Mouse (Mus musculus): ENCODE data around the gene Anks3. TPM values are rescaled to one million over a fixed set of nuclear protein-coding genes. Genes with fewer than 3 reads are reported as not detected.

The Anks3 gene
- polyA plus RNA-seq, 1 experiment from 2014 or later: 21.6 TPM

GRCm38 (mm10) chr16:5008076-5008475, 44.1 kb upstream of the Anks3 start:
- ATAC-seq (ENCODE audit: low FRiP score, low TSS enrichment): no peak
- no peaks in the 10 kb centered on the region for H3K36me3 ChIP-seq (ENCODE audit: control insufficient read depth, insufficient read depth, low read length)
- no peaks in the 10 kb centered on the region for H3K9me3 ChIP-seq (ENCODE audit: control insufficient read depth, low read length)
- no peaks in the 10 kb centered on the region for H3K27me3 ChIP-seq (ENCODE audit: control insufficient read depth, insufficient read depth, low read length)
- DNase-seq (ENCODE audit: low spot score): no peak
- 71% methylated on average over 12 of the region's 12 CpGs for WGBS
- no peak for TF ChIP-seq EP300 (optimal IDR thresholded peaks at IDR 0.05)
- no peak for TF ChIP-seq CTCF (IDR thresholded peaks at IDR 0.05; ENCODE audit: low read depth)
- no peak overlapping the region for H3K27ac ChIP-seq (replicated peaks)
- H3K9ac ChIP-seq (ENCODE audit: low read length): no peak overlapping the region
- peak overlapping the region; percentile 44 for H3K4me2 ChIP-seq (replicated peaks; ENCODE audit: low read depth)
- H3K4me1 ChIP-seq (replicated peaks; ENCODE audit: control insufficient read depth, insufficient read depth): no peaks in the 10 kb centered on the region
- peak overlapping the region; percentile 27; the same call in 1 of the 2 replicates for H3K4me3 ChIP-seq (ENCODE audit: low read depth, low read length)

GRCm38 (mm10) chr16:5007492-5007891, 43.5 kb upstream of the Anks3 start:
- WGBS: 47% methylated on average over 6 of the region's 6 CpGs
- peak overlapping the region; percentile 45; the same call in 1 of the 2 replicates for H3K27ac ChIP-seq (replicated peaks)

GRCm38 (mm10) chr16:5007067-5007466, 43.1 kb upstream of the Anks3 start, which contains the start of gene Smim22:
Gene Smim22, plus strand, starts transcription at chr16:5007288.
- Histone ChIP-seq H3K4me2 (replicated peaks; ENCODE audit: low read depth) (peak within 1 kb of the TSS; percentile 44), H3K4me3 (ENCODE audit: low read depth, low read length) (peak within 1 kb of the TSS; percentile 27), H3K27ac (replicated peaks) (peak within 1 kb of the TSS; percentile 45; the same call in 1 of the 2 replicates), H3K9me3 (ENCODE audit: control insufficient read depth, low read length) (no peaks in the 10 kb centered on the region), H3K27me3 (ENCODE audit: control insufficient read depth, insufficient read depth, low read length) (no peaks in the 10 kb centered on the region), H3K36me3 (ENCODE audit: control insufficient read depth, insufficient read depth, low read length) (no peaks in the 10 kb centered on the region), H3K4me1 (replicated peaks; ENCODE audit: control insufficient read depth, insufficient read depth) (no peaks in the 10 kb centered on the region), H3K9ac (ENCODE audit: low read length) (0 out of 2 replicates have a peak within 1 kb of the TSS, but pooled peaks have one; percentile 27)
- no peak for TF ChIP-seq CTCF (IDR thresholded peaks at IDR 0.05; ENCODE audit: low read depth)
- ATAC-seq (ENCODE audit: low FRiP score, low TSS enrichment) (peak; percentile 88), DNase-seq (ENCODE audit: low spot score) (peak; percentile 92)
- 37% methylated on average over 5 of the region's 5 CpGs for WGBS

More at GRCm38 (mm10) chr16:5007492-5007891, 43.5 kb upstream of the Anks3 start:
- Histone ChIP-seq H3K4me1 (replicated peaks; ENCODE audit: control insufficient read depth, insufficient read depth) (no peaks in the 10 kb centered on the region), H3K4me2 (replicated peaks; ENCODE audit: low read depth) (peak overlapping the region; percentile 44), H3K27me3 (ENCODE audit: control insufficient read depth, insufficient read depth, low read length) (no peaks in the 10 kb centered on the region), H3K9me3 (ENCODE audit: control insufficient read depth, low read length) (no peaks in the 10 kb centered on the region), H3K4me3 (ENCODE audit: low read depth, low read length) (peak overlapping the region; percentile 27), H3K9ac (ENCODE audit: low read length) (0 out of 2 replicates have a peak overlapping the region, but pooled peaks have one; percentile 27), H3K36me3 (ENCODE audit: control insufficient read depth, insufficient read depth, low read length) (no peaks in the 10 kb centered on the region)
- ATAC-seq (ENCODE audit: low FRiP score, low TSS enrichment) (peak; percentile 43), DNase-seq (ENCODE audit: low spot score) (no peak)
- TF ChIP-seq EP300 (optimal IDR thresholded peaks at IDR 0.05): no peak
- no peak for TF ChIP-seq CTCF (IDR thresholded peaks at IDR 0.05; ENCODE audit: low read depth)

GRCm38 (mm10) chr16:5000611-5001010, 36.6 kb upstream of the Anks3 start:
- Histone ChIP-seq H3K27ac (replicated peaks) (no peak overlapping the region), H3K9me3 (ENCODE audit: control insufficient read depth, low read length) (no peaks in the 10 kb centered on the region), H3K4me3 (ENCODE audit: low read depth, low read length) (no peak overlapping the region), H3K36me3 (ENCODE audit: control insufficient read depth, insufficient read depth, low read length) (no peaks in the 10 kb centered on the region), H3K4me2 (replicated peaks; ENCODE audit: low read depth) (no peak overlapping the region), H3K9ac (ENCODE audit: low read length) (no peak overlapping the region), H3K4me1 (replicated peaks; ENCODE audit: control insufficient read depth, insufficient read depth) (no peaks in the 10 kb centered on the region), H3K27me3 (ENCODE audit: control insufficient read depth, insufficient read depth, low read length) (no peaks in the 10 kb centered on the region)
- ATAC-seq (ENCODE audit: low FRiP score, low TSS enrichment): no peak
- TF ChIP-seq EP300 (optimal IDR thresholded peaks at IDR 0.05) (no peak), CTCF (IDR thresholded peaks at IDR 0.05; ENCODE audit: low read depth) (no peak)
- 57% methylated on average over 3 of the region's 3 CpGs for WGBS
- no peak for DNase-seq (ENCODE audit: low spot score)

GRCm38 (mm10) chr16:4998984-4999383, 35.0 kb upstream of the Anks3 start:
- Histone ChIP-seq H3K4me1 (replicated peaks; ENCODE audit: control insufficient read depth, insufficient read depth) (no peaks in the 10 kb centered on the region), H3K4me2 (replicated peaks; ENCODE audit: low read depth) (no peak overlapping the region), H3K27ac (replicated peaks) (no peak overlapping the region), H3K27me3 (ENCODE audit: control insufficient read depth, insufficient read depth, low read length) (no peaks in the 10 kb centered on the region), H3K4me3 (ENCODE audit: low read depth, low read length) (no peak overlapping the region), H3K9me3 (ENCODE audit: control insufficient read depth, low read length) (no peaks in the 10 kb centered on the region), H3K9ac (ENCODE audit: low read length) (no peak overlapping the region), H3K36me3 (ENCODE audit: control insufficient read depth, insufficient read depth, low read length) (no peaks in the 10 kb centered on the region)
- TF ChIP-seq EP300 (optimal IDR thresholded peaks at IDR 0.05) (no peak), CTCF (IDR thresholded peaks at IDR 0.05; ENCODE audit: low read depth) (no peak)
- ATAC-seq (ENCODE audit: low FRiP score, low TSS enrichment): no peak
- no peak for DNase-seq (ENCODE audit: low spot score)
- WGBS: 20% methylated on average over 1 of the region's 1 CpGs

- ATAC-seq (ENCODE audit: low FRiP score, low TSS enrichment) (no peak), DNase-seq (ENCODE audit: low spot score) (no peak)
- TF ChIP-seq EP300 (optimal IDR thresholded peaks at IDR 0.05): no peak
- TF ChIP-seq CTCF (IDR thresholded peaks at IDR 0.05; ENCODE audit: low read depth): no peak
- Histone ChIP-seq H3K9me3 (ENCODE audit: control insufficient read depth, low read length) (no peaks in the 10 kb centered on the region), H3K36me3 (ENCODE audit: control insufficient read depth, insufficient read depth, low read length) (no peaks in the 10 kb centered on the region), H3K9ac (ENCODE audit: low read length) (no peak within 1 kb of the TSS), H3K4me1 (replicated peaks; ENCODE audit: control insufficient read depth, insufficient read depth) (no peaks in the 10 kb centered on the region), H3K4me3 (ENCODE audit: low read depth, low read length) (no peak within 1 kb of the TSS), H3K27ac (replicated peaks) (no peak within 1 kb of the TSS), H3K27me3 (ENCODE audit: control insufficient read depth, insufficient read depth, low read length) (no peaks in the 10 kb centered on the region), H3K4me2 (replicated peaks; ENCODE audit: low read depth) (no peak within 1 kb of the TSS)
- 34% methylated on average over 3 of the region's 3 CpGs for WGBS
These were observed 33.5 kb upstream of the Anks3 start, which contains the start of gene Sept12 for GRCm38 (mm10) chr16:4997553-4997952. Gene Sept12, minus strand, starts transcription at chr16:4997852.

Measured in stomach, postnatal 0 days (tissue).